Mouse (Mus musculus): Measurements from ENCODE around the gene Gm11444.

GRCm38 (mm10) chr11:85887273-85887672, 37.1 kb upstream of the Gm11444 start:
- no peak for TF ChIP-seq ZC3H11A (IDR thresholded peaks at IDR 0.05; ENCODE audit: borderline replicate concordance, low read depth, low read length)
- no peak for TF ChIP-seq CHD2 (IDR thresholded peaks at IDR 0.05; ENCODE audit: low read depth, low read length)
- TF ChIP-seq ZNF384 (IDR thresholded peaks at IDR 0.05; ENCODE audit: low read depth, low read length), result no peak
- TF ChIP-seq MAFK (IDR thresholded peaks at IDR 0.05; ENCODE audit: insufficient read depth, low read depth, low read length), result no peak
